Mouse (Mus musculus) megakaryocyte, embryonic 14.5 days (primary cell): Measurements from ENCODE around the gene Zfp804a.

ENCODE experiments used
- FLI1 ChIP-seq: IDR thresholded peaks from 2 replicates; pipeline ENCODE4 v1.6.1; 2012; ENCODE audit warnings: low read length, inconsistent platforms, mixed read lengths
- GATA1 ChIP-seq: IDR thresholded peaks from 3 replicates; pipeline ENCODE4 v1.6.1; 2012; ENCODE audit warnings: mixed read lengths, low read length, inconsistent platforms, borderline replicate concordance

GRCm38 (mm10) chr2:82294932-82295493 is 242.0 kb downstream of the Zfp804a start:
- no peak for TF ChIP-seq GATA1
- no peak for TF ChIP-seq FLI1
